Comparison of ENCODE assay signal across 22 mouse cellular contexts in the genomic region with DNA sequence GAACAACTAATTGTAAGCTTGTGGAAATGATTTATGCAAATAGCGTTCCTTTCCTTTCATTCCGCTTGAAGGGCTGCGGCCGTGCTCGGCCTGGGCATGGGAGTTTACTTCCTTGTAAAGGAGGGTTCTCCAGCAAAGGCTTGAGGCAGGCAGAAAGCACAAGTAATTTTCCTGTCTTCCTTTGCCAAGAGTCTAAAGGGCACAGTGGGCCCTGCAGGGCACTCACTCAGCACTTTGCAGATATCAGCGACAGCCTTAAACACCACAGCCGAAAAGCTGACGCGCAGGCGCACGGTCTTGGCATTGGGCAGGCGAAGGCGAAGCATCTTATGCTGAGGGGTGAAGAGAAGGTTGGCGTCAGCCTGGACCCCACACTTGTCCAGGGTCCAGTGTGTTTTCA. TPM values are rescaled to one million over a fixed set of nuclear protein-coding genes. Genes with fewer than 3 reads are reported as not detected.
A peak's percentile ranks its signal among the peaks of the same experiment; 100 is the strongest.
DNase-seq lines count a peak whose midpoint lies in the region; ATAC-seq and TF ChIP-seq lines count a peak whose summit lies in the region.
"Had no signal": no experiment of that assay in that cellular context is flagged by ENCODE, and none has a peak within 500 bp of the region (broad histone marks: within the 10 kb centered on the region; RNA-seq: fewer than 3 reads in every experiment).

No protein-coding gene starts in this region.

- TF ChIP-seq POLR2A in kidney, adult 2 months (IDR thresholded peaks at IDR 0.05; ENCODE audit: low read depth, low read length) = no peak

- H3K27ac ChIP-seq in kidney, adult 2 months (ENCODE audit: insufficient read depth, low read depth, low read length) = peak overlapping the region; percentile 88
- no peak overlapping the region for H3K27ac ChIP-seq in hindbrain, embryonic 13.5 days
- H3K27ac ChIP-seq: embryonic facial prominence, embryonic 13.5 days; heart, adult 2 months; hindbrain, embryonic 12.5 days; limb, embryonic 10.5 days; midbrain, embryonic 13.5 days had no signal

- no peak overlapping the region for H3K4me3 ChIP-seq in kidney, adult 2 months (ENCODE audit: insufficient read depth, low read depth, low read length)
- no peak overlapping the region for H3K4me3 ChIP-seq in hindbrain, embryonic 13.5 days
- H3K4me3 ChIP-seq: embryonic facial prominence, embryonic 13.5 days; heart, adult 2 months; hindbrain, embryonic 12.5 days; limb, embryonic 10.5 days; midbrain, embryonic 13.5 days had no signal

- H3K27me3 ChIP-seq in kidney, adult 2 months (replicated peaks; ENCODE audit: control insufficient read depth, insufficient read depth, low read length) = no peaks in the 10 kb centered on the region
- H3K27me3 ChIP-seq in hindbrain, embryonic 13.5 days = peaks cover 15% of the 10 kb centered on the region

- H3K4me2 ChIP-seq in hindbrain, embryonic 13.5 days = no peak overlapping the region
- H3K4me2 ChIP-seq: embryonic facial prominence, embryonic 13.5 days; hindbrain, embryonic 12.5 days; liver, embryonic 11.5 days; lung, embryonic 14.5 days; midbrain, embryonic 13.5 days had no signal

- TF ChIP-seq CTCF in kidney, adult 2 months (conservative IDR thresholded peaks at IDR 0.05; ENCODE audit: insufficient read depth, insufficient read length, low read depth, low read length) = no peak

- no peak overlapping the region for H3K9ac ChIP-seq in hindbrain, embryonic 13.5 days
- H3K9ac ChIP-seq: embryonic facial prominence, embryonic 13.5 days; hindbrain, embryonic 12.5 days; lung, embryonic 14.5 days; midbrain, embryonic 13.5 days had no signal

- H3K4me1 ChIP-seq in kidney, adult 2 months (ENCODE audit: control insufficient read depth, insufficient read depth, low read length) = peaks cover 11% of the 10 kb centered on the region; the same call in 1 of the 2 replicates
- H3K4me1 ChIP-seq in hindbrain, embryonic 13.5 days (replicated peaks) = no peaks in the 10 kb centered on the region
- H3K4me1 ChIP-seq: embryonic facial prominence, embryonic 13.5 days; hindbrain, embryonic 12.5 days; limb, embryonic 10.5 days; midbrain, embryonic 13.5 days had no signal

- peak; percentile 16 for DNase-seq in ovary, adult 18-20 months (ENCODE audit: low spot score)
- no peak for DNase-seq in ovary, postnatal 36 days (ENCODE audit: low spot score)
- peak; percentile 94 for DNase-seq in kidney, adult 2 months
- DNase-seq in kidney, postnatal 25 days = peak; percentile 78 to 91
- no peak for DNase-seq in frontal cortex, postnatal 14 days (ENCODE audit: low spot score in 2 of 2)
- DNase-seq: adrenal gland, postnatal 36 days; cerebellum, adult 9-10 months; gastrocnemius, postnatal 14 days; heart, adult 2 months; layer of hippocampus, postnatal 36 days; lung, embryonic 14.5 days; right cerebral cortex, adult 18-20 months; spleen, adult 18-20 months; thymus, postnatal 25 days had no signal

- WGBS in kidney, adult 2 months = 39% methylated on average over 14 of the region's 14 CpGs
- 81% methylated on average over 14 of the region's 14 CpGs for WGBS in hindbrain, embryonic 13.5 days

- no peak for ATAC-seq in monocyte, adult 5-6 weeks (replicated peaks; ENCODE audit: insufficient number of reproducible peaks, low FRiP score, low TSS enrichment, poor library complexity, severe bottlenecking)
- ATAC-seq in hindbrain, embryonic 13.5 days (ENCODE audit: low FRiP score) = no peak
- ATAC-seq: midbrain, embryonic 13.5 days had no signal

- no peaks in the 10 kb centered on the region; the same call in none of the 2 replicates for H3K36me3 ChIP-seq in kidney, adult 2 months (ENCODE audit: control insufficient read depth, insufficient read depth, low read length)
- no peaks in the 10 kb centered on the region for H3K36me3 ChIP-seq in hindbrain, embryonic 13.5 days
- H3K36me3 ChIP-seq: embryonic facial prominence, embryonic 13.5 days; hindbrain, embryonic 12.5 days; limb, embryonic 10.5 days; midbrain, embryonic 13.5 days had no signal

- no peaks in the 10 kb centered on the region for H3K9me3 ChIP-seq in hindbrain, embryonic 13.5 days
- H3K9me3 ChIP-seq: embryonic facial prominence, embryonic 13.5 days; hindbrain, embryonic 12.5 days; limb, embryonic 10.5 days; midbrain, embryonic 13.5 days had no signal

RNA-seq across cellular contexts. Expression of gene Fermt1, which starts 6.7 kb away (rescaled TPM):
- polyA plus RNA-seq in kidney, adult 2 months (2012; rRNA removed) = 13.7 and 17.6 TPM in 2 replicates
- total RNA-seq in monocyte, adult 5-6 weeks (2017) = not detected in 3 replicates
- 0.66 TPM in 1 of 2 replicates, not detected in the other for polyA plus RNA-seq in hindbrain, embryonic 13.5 days (2015; fragmentation: Nextera tagmentation; extraction: Ambion mirVana)
- total RNA-seq: adrenal gland, postnatal 36 days; gastrocnemius, postnatal 14 days; heart, adult 2 months; megakaryocyte progenitor cell, adult 5-6 weeks had no signal
- polyA plus RNA-seq: midbrain, embryonic 13.5 days had no signal

RNA-seq across cellular contexts. Expression of gene Lrrn4, which starts 58.4 kb away (rescaled TPM):
- 0.79 and 0.86 TPM in 2 replicates for polyA plus RNA-seq in kidney, adult 2 months (2012; rRNA removed)
- not detected in 3 replicates for total RNA-seq in monocyte, adult 5-6 weeks (2017)
- polyA plus RNA-seq in hindbrain, embryonic 13.5 days (2015; fragmentation: Nextera tagmentation; extraction: Ambion mirVana) = 0.10 TPM in 1 of 2 replicates, not detected in the other
- total RNA-seq: gastrocnemius, postnatal 14 days had no signal

Comparison
In these comparisons a context has a peak if more than half of its experiments do, and no peak if none do; other contexts are left out.
1. DNase-seq: peak in ovary, adult 18-20 months (single experiment), kidney, adult 2 months (single experiment) and kidney, postnatal 25 days (2 of 2); none in ovary, postnatal 36 days (single experiment) and frontal cortex, postnatal 14 days (0 of 2).